Comparison of ENCODE assay signal across 8 mouse cellular contexts in the genomic region with DNA sequence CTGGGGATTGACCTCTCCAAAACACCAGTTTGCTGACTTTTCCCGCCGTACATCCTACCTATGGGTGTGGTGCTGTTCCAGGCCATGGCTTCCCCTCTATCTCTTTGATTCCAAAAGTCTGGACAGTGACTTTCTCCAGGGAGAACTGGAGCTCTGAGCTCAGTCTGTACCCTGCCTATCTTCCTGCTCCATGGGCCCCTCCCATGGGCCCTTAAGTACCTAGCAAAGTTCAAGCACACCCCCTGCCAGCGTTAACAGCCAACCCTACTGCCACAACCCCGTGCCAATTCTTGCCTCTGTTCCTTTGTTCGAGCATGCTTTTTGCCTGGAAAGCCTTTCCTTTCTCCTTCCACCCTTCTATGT. TPM values are rescaled to one million over a fixed set of nuclear protein-coding genes. Genes with fewer than 3 reads are reported as not detected.
A peak's percentile ranks its signal among the peaks of the same experiment; 100 is the strongest.
DNase-seq lines count a peak whose midpoint lies in the region; ATAC-seq and TF ChIP-seq lines count a peak whose summit lies in the region.

No protein-coding gene starts in this region.

- H3K4me1 ChIP-seq in embryonic facial prominence, embryonic 12.5 days = peaks cover 25% of the 10 kb centered on the region
- peaks cover 28% of the 10 kb centered on the region for H3K4me1 ChIP-seq in intestine, embryonic 16.5 days (ENCODE audit: control insufficient read depth, insufficient read depth, low read length)
- H3K4me1 ChIP-seq in neural tube, embryonic 12.5 days = peaks cover 14% of the 10 kb centered on the region

- no peak for TF ChIP-seq CTCF in layer of hippocampus, adult 2 months (conservative IDR thresholded peaks at IDR 0.05)

- H3K9me3 ChIP-seq in embryonic facial prominence, embryonic 12.5 days = no peaks in the 10 kb centered on the region
- no peaks in the 10 kb centered on the region for H3K9me3 ChIP-seq in intestine, embryonic 16.5 days (ENCODE audit: control insufficient read depth, low read length)
- no peaks in the 10 kb centered on the region for H3K9me3 ChIP-seq in neural tube, embryonic 12.5 days

- WGBS in embryonic facial prominence, embryonic 12.5 days = 28% methylated on average over 5 of the region's 5 CpGs
- 28% methylated on average over 5 of the region's 5 CpGs for WGBS in intestine, embryonic 16.5 days
- WGBS in neural tube, embryonic 12.5 days = 29% methylated on average over 5 of the region's 5 CpGs

- peak overlapping the region; percentile 79 for H3K9ac ChIP-seq in embryonic facial prominence, embryonic 12.5 days
- H3K9ac ChIP-seq in intestine, embryonic 16.5 days (ENCODE audit: low read depth, low read length) = peak overlapping the region; percentile 84
- H3K9ac ChIP-seq in neural tube, embryonic 12.5 days = peak overlapping the region; percentile 64

- peaks cover 20% of the 10 kb centered on the region for H3K36me3 ChIP-seq in embryonic facial prominence, embryonic 12.5 days
- no peaks in the 10 kb centered on the region for H3K36me3 ChIP-seq in intestine, embryonic 16.5 days (ENCODE audit: control insufficient read depth, insufficient read depth, low read length)
- H3K36me3 ChIP-seq in neural tube, embryonic 12.5 days = peaks cover 4% of the 10 kb centered on the region

- peak overlapping the region; percentile 66 for H3K4me3 ChIP-seq in layer of hippocampus, adult 2 months
- peak overlapping the region; percentile 82 for H3K4me3 ChIP-seq in embryonic facial prominence, embryonic 12.5 days
- H3K4me3 ChIP-seq in intestine, embryonic 16.5 days (ENCODE audit: low read length) = peak overlapping the region; percentile 78
- H3K4me3 ChIP-seq in neural tube, embryonic 12.5 days = peak overlapping the region; percentile 70

- peak overlapping the region; percentile 84 for H3K4me2 ChIP-seq in embryonic facial prominence, embryonic 12.5 days (replicated peaks)
- peak overlapping the region; percentile 88 for H3K4me2 ChIP-seq in intestine, embryonic 16.5 days (ENCODE audit: low read depth, low read length)
- peak overlapping the region; percentile 98 for H3K4me2 ChIP-seq in neural tube, embryonic 12.5 days (replicated peaks)

- no peak for DNase-seq in layer of hippocampus, adult 2 months (ENCODE audit: low spot score in 2 of 2)
- DNase-seq in layer of hippocampus, adult 11-12 months (ENCODE audit: low spot score) = no peak
- DNase-seq in urinary bladder, postnatal 14 days (ENCODE audit: low spot score) = no peak
- no peak for DNase-seq in testis, postnatal 14 days (ENCODE audit: low spot score)
- DNase-seq in cerebellum, adult 11-12 months = no peak

- no peak for ATAC-seq in embryonic facial prominence, embryonic 12.5 days (ENCODE audit: insufficient number of reproducible peaks, insufficient read depth, low FRiP score, low TSS enrichment)
- peak; percentile 50; the same call in 1 of the 2 replicates for ATAC-seq in intestine, embryonic 16.5 days
- no peak for ATAC-seq in neural tube, embryonic 12.5 days (ENCODE audit: low FRiP score, low read depth)

- peak overlapping the region; percentile 88 for H3K27ac ChIP-seq in layer of hippocampus, adult 2 months
- H3K27ac ChIP-seq in embryonic facial prominence, embryonic 12.5 days = peak overlapping the region; percentile 84
- peak overlapping the region; percentile 86 for H3K27ac ChIP-seq in intestine, embryonic 16.5 days (ENCODE audit: low read length)
- peak overlapping the region; percentile 42; the same call in 1 of the 2 replicates for H3K27ac ChIP-seq in neural tube, embryonic 12.5 days

- H3K27me3 ChIP-seq in embryonic facial prominence, embryonic 12.5 days = no peaks in the 10 kb centered on the region
- no peaks in the 10 kb centered on the region for H3K27me3 ChIP-seq in intestine, embryonic 16.5 days (replicated peaks; ENCODE audit: control insufficient read depth, insufficient read depth, low read length)
- H3K27me3 ChIP-seq in neural tube, embryonic 12.5 days (replicated peaks) = no peaks in the 10 kb centered on the region

RNA-seq across cellular contexts. Expression of a gene that starts 0.3 kb away (rescaled TPM):
- total RNA-seq in layer of hippocampus, adult 2 months (2021) = 1 to 10 TPM; 2.8 to 3.7 TPM
- polyA plus RNA-seq in embryonic facial prominence, embryonic 12.5 days (2016; fragmentation: Nextera tagmentation; extraction: Ambion mirVana) = 45.1 and 49.6 TPM in 2 replicates
- polyA plus RNA-seq in intestine, embryonic 16.5 days (2015; fragmentation: Nextera tagmentation; extraction: Ambion mirVana) = 23.4 and 25.3 TPM in 2 replicates
- polyA plus RNA-seq in neural tube, embryonic 12.5 days (2016; fragmentation: Nextera tagmentation; extraction: Ambion mirVana) = 29.1 and 30.3 TPM in 2 replicates

RNA-seq across cellular contexts. Expression of a gene that starts 15.4 kb away (rescaled TPM):
- total RNA-seq in layer of hippocampus, adult 2 months (2021) = 100 to 1,000 TPM; 416 to 430 TPM
- polyA plus RNA-seq in embryonic facial prominence, embryonic 12.5 days (2016; fragmentation: Nextera tagmentation; extraction: Ambion mirVana) = 45.3 and 46.1 TPM in 2 replicates
- 46.7 and 47.6 TPM in 2 replicates for polyA plus RNA-seq in intestine, embryonic 16.5 days (2015; fragmentation: Nextera tagmentation; extraction: Ambion mirVana)
- polyA plus RNA-seq in neural tube, embryonic 12.5 days (2016; fragmentation: Nextera tagmentation; extraction: Ambion mirVana) = 61.8 and 63.4 TPM in 2 replicates
